Mouse (Mus musculus): Measurements from ENCODE around the gene Sfxn4.

DNA sequence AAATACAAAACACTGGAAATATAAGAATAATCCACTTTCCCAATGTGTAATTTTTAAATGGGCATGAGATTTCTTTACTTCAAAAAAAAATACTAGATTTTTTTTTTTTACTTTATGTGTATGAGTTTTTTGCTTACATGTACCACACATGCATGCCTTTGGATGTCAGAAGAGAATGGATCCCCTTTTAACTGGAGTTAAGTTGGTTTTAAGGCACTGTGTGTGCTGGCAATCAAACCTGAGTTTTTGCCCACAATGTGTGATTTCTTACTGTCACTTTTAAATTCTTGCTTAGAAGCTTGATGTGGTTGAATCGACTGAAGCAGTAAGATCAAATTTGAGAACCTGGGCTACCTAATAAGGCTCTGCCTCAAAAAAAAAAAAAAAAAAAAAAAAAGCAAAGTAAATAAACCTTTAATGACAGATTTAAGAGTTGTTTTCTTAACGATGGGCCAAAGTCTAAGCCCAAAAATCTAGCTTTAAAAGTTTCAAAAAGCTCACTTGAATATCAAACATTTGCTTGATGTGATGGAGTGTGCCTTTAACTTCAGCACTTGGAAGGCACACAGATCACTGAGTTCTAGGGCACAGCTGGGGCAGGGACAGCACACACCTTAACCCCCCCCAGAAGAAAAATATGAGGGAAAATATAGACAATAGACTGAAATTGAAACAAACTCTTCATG is 73.7 kb downstream of the Sfxn4 start:
- no peak for TF ChIP-seq MAX (IDR thresholded peaks at IDR 0.05; ENCODE audit: low read depth)
- no peak for TF ChIP-seq CEBPB (IDR thresholded peaks at IDR 0.05; ENCODE audit: insufficient read depth, poor library complexity, severe bottlenecking)
- TF ChIP-seq POLR2A (IDR thresholded peaks at IDR 0.05; ENCODE audit: insufficient read length, low read depth) = no peak
- no peak for TF ChIP-seq POLR2AphosphoS2 (IDR thresholded peaks at IDR 0.05; ENCODE audit: insufficient read length, low read depth)
